Mouse (Mus musculus): Measurements from ENCODE around the gene Ninj2.
A peak's percentile ranks its signal among the peaks of the same experiment; 100 is the strongest.

Gene Ninj2

DNA sequence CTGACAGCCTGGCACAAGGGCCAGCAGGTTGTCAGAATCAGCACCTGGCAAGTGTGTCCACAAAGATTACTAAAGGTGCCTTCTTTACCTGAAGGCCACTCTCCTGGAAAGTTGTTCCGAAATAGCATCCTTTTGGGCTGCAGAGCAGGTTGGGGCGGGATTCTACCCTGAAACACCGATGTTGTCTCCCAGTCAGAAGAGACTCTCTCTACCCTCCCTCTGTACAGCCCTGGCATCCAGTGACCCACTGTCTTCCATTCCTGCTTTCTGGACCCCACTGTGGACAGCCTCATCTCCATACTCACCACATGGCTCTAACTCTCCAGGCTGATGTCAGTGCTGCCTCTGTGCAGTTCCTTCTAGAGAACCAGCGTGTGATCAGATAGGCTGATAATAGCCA, 82.5 kb downstream of the Ninj2 start:
- no peak for DNase-seq (ENCODE audit: low read depth, low spot score)

DNA sequence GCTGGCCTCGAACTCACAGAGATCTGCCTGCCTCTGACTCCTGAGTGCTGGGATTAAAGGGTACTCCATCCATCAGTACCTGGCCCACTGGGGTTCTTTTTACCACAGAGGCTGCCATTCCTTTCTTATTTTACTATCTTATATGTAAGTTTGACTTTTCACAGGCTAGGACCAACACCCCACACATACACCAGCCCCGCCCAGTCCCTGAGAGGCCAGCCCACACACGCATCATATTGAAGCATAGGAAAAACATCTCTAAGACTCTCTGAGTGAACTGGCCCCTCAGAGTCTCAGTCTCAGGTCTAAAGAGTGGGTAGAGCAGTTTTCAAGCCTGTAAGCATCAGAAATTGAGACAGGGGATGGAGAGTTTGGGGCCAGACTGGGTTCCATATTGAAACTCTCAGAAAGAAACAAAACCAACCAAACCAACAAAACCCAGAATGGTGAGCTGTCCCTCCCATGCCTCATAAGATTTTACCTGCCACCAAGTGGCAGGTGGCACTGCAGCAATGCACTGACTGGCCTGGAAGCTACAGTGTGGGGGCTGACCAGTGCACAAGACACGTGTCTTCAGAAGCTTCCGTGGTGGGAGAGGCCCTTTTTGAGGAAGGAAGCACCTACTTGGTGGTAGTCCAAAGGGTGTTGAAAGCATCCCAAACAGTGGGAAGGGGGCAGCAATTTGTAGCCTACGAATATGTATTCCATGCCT, 86.0 kb downstream of the Ninj2 start:
- DNase-seq (ENCODE audit: low read depth, low spot score), result no peak

DNA sequence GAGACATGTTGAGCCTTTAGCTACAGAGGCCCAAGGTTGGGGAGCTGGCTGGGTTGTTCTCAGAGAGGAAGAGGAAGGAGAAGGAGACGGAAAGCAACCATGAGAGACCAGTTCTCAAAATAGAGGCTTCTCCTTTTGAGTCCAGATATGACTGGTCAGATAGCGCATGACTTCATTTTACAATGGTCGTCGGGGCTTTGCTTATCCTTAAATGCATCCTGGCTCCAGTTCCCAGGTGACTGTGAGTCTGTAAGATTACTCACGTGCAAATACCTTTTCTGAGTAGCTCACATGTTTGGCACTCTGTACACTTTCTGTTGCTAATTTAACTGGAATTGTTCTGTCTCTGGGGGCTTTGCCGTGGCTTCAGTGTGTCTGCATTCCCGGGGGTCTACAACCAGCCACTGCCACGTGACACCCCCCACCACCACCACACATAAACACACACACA, 86.6 kb downstream of the Ninj2 start:
- no peak for DNase-seq (ENCODE audit: low read depth, low spot score)

DNA sequence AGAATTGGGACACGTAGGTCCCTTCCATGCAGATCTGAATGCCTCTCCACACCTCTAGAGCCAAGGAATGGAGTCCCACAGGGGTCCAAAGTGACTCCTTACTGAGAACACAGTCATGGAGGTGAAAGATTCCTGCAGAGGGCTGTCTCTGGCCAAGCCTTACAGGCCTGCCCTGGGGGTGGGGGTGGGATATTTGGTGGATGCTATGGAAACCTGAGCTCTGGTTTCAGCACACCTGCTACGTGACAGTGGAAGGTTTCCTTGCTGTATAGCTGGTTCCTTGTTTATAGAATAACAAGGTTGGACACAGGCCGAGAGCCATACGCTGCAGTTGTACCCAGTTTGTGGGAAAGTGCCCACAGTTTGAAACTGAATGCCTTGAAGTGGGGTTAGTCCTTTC, 87.3 kb downstream of the Ninj2 start:
- DNase-seq (ENCODE audit: low read depth, low spot score), result no peak

DNA sequence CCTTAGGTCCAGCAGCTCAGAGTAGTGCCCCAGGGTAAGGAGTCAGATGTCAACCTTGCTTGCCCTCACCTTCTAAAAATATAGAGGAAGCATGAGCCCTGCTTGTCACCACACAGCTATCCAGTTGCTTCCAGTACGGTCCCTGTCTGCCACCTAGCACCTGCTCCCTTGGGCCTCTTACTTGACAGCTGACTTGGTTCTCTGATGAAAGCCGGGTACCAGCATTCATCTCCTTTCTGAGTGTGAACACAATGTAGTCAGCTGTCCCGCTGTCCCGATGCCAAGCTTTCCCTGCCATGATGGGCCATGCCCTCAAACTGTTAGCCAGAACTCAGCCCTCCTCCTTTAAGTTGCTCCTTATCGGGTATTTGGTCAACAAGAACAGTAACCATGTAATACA, 89.0 kb downstream of the Ninj2 start:
- peak; percentile 94 for DNase-seq (ENCODE audit: low read depth, low spot score)

DNA sequence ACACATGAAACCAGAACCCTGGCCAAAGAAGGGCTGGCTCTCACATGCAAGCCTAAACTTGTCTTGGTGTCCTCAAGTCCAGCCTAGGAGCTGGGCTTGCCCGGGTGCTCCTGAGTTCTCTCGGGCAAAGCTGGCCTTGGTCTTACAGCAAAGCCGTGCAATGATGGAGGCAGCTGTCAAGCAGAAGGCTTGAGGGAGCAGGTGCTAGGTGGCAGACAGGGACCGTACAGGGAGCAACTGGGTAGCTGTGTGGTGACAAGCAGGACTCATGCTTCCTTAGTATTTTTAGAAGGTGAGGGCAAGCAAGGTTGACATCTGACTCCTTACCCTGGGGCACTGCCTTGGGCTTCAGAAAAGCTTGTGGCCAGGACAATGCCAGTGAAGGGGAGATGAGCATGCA, 90.6 kb downstream of the Ninj2 start:
- DNase-seq (ENCODE audit: low read depth, low spot score), result peak; percentile 96

DNA sequence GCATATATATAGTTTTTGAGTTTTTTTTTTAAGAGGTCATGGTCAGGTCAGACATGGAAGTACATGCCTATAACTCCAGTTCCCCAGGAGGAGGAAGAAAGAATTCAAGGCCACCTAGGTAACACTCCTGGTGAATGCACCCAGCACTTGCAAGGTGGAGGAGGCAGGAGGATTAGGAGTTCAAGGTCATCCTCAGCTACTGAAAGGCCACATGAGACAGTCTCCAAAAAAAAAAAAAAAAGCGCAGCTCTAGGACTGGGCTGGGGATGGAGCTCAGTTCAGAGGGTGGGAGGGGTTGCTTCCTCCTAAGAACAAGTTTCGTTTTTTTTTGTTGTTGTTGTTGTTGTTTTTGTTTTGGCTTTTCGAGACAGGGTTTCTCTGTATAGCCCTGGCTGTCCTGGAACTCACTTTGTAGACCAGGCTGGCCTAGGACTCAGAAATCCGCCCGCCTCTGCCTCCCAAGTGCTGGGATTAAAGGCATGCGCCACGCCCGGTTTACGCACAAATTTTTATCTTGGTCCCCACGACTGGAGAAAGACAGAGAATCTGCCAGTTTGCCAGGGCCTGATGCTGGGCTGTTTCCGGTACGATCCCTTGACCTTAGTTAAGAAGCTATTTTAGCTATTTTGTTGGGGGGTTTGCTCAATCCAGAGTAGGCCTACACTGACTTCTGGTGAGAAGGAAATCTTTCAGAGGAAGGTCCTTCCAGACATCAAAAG, 92.0 kb downstream of the Ninj2 start:
- no peak for DNase-seq (ENCODE audit: low read depth, low spot score)

DNA sequence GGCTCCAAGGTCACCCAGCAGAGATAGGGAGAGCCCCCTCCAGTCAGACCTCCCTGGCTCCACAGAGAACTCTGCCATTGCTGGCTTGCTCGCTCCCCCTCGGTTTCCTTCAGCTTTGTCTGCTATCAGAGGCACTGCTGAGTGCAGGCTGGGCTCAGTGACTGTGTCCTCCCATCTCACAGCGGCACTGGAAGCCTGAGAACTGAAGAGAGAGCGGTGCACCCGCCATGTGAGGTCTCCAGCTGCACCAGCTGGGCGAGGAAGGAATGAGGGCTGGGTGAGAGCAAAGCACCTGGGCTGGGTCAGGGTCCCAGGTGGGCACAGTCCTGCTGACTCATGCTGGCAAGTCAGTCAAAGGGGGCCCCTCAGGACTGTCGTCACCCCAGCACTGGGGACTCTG, 92.6 kb downstream of the Ninj2 start:
- no peak for DNase-seq (ENCODE audit: low read depth, low spot score)

DNA sequence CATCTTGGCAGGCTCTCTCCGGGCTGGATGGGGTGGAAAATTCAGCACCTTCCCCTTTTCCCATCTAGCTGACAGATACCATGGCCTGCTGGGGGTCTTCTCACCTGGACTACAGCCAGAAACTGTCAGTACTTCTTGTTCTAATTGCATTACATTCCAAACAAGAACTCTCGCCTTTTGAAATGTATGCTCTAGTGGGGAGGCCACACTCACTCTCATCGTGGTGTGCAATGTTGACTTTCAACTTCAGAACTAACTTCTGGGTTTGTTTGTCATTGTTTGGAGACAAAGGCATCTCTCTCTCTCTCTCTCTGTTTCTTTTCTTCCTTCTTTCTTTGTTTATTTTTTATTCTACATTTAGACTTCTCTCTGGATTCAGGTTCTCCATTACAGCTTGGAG, 93.4 kb downstream of the Ninj2 start:
- no peak for DNase-seq (ENCODE audit: low read depth, low spot score)

DNA sequence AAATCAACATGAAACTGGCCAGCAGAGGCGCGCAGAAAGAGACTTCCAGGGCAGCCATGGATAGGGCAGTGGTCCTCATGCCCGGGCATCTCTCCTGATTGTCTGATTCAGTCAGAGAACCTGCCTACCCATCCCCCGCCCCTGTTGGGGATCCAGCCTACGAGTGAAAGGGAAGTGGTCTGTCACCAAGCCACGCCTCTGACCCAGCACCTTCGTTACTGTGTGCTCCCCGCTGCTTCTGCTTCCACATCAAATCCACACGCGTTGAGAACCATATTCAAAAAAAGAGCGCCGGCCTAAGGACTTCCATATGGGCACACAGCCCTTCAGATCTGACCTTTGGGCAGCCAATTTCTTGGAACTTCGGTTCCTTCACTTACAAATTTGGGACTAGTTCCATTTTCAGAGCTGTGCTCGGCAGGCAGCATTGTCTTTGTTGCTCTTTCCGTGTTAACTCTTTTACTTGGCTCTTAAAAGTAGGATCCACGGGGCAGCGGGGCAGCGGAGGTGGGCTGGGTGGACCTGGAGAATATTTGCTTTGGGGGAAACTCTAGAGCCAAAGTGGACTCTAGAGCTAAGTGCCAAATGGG, 94.5 kb downstream of the Ninj2 start:
- no peak for DNase-seq (ENCODE audit: low read depth, low spot score)

DNA sequence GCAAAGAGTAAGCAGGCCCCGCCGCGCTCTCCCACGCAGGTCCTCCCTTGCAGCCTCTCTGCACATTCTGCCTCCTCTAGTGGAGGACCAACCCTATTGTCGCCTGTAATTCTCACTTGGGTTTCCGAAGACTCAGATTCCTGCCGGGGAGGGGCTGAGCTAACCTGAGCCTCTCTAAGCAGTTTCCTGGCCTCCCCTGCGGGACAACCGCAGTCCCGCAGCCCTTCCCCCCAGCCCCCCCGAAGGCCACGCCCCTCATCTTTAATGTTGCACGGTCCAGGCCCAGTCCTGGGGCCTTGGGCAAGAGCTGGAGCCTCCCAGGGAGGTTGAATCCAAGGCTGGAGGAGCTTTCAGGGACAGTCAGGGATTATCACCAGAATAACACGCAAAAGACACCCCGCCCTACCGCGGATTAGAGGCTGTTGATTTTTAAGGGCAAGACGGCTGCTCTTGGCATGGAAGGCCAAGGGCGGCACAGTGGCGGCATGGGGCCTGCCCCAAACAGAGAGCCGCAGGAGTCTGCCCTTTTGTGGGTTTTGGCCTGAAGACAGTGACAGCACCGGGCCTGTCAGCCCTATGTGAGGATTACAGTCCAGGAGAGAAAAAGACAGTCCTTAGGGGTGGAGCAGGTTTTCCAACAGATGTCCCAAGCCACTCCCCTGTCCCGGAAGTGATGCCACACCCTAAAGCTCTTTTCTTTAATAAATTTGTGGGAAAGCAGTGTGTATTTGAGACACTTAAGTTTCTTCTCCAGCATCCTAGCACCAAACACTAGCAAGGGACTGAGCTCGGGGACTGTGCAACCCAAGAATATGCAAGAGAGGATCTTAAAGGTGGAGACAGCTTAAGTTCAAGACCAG, 95.5 kb downstream of the Ninj2 start:
- no peak for DNase-seq (ENCODE audit: low read depth, low spot score)

DNA sequence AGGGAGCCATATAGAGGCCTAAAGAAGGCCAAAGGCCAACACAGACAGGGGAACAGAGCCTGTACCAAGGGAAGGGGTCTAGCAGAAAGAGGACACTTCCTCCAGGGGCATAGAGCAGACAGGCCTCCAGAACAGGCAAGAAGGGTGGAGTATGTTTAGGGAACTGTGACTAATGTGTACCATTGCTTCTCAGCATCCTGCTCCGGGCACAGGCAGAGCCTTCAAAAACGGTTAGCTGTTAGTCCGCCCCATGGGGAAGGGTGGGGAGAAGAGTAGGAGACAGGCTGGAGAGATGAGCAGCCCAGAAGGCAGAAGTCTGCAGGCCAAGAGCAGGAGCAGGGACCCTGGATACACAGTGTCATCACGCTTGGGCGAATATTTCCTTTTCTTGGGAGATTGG, 96.1 kb downstream of the Ninj2 start:
- DNase-seq (ENCODE audit: low read depth, low spot score), result no peak

DNA sequence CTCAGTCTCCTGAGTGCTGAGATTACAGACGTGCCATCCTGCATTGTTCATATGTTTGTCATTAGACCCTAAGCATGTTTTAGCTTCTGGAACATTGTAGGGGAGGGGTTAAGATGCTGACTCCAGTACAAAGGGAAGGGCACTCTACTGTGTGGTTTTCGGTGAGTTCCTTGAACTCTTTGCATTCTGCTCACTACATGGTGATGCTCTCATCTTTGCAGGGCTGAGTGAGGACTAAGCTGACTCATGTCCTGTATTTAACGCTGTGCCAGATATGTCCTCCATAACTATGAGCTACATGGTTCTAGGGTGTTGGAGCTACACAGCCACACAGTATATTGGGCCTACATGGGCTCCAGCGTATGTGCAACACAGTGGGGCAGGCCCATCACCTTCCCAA, 97.2 kb downstream of the Ninj2 start:
- no peak for DNase-seq (ENCODE audit: low read depth, low spot score)

DNA sequence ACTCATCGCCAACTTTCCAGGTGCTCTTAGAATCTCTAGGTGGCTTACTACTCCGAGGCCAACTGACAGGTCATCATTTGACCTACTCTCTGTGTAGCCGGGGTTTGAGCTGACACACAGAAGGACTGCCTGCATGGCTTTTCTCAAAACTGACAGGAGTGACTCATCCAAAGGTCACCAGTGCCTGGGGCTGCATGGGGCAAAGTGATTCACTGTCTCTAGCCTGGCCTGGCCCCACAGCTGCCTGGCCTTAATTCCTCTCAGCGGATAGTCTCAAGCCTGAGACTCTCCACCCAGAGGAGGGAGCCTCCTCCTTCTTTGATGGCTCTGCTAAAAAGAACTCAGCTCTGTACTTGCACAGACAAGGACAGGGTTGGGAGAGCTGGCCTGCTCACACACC, 97.8 kb downstream of the Ninj2 start:
- no peak for DNase-seq (ENCODE audit: low read depth, low spot score)

DNA sequence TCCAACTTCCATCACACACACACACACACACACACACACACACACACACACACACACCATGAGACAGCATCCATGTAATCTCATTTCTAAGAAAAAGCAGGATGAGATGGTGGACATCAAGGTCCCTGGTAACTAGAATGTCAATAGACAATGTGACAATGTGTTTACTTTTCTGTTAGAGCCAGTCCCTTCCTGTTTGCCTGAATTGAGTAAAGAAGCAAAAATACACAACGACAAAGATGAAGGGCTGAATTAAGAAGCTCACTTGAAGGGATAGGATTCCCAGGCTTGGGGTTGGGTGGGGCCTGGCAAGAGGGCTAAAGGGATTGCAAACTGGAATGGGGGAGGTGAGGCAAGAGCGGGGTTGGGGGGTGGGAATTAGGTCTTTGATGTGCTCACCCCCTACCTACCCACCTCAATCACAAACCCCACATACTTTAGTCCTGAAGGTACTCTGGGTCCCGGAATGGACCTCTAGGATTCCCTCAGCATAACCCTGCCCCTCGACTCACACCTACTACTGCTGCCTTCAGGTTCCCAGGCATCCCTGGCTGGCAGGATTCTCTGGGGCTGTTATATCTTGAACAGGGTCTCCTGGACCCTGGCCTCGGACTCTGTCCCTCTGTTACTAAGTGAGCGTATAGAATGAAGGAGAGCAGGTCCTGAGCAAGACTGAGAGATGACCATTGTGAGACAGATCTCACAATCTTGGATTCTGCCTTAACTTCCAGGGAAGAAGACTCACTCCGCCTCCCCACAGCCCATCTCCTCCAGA, 98.4 kb downstream of the Ninj2 start:
- no peak for DNase-seq (ENCODE audit: low read depth, low spot score)

DNA sequence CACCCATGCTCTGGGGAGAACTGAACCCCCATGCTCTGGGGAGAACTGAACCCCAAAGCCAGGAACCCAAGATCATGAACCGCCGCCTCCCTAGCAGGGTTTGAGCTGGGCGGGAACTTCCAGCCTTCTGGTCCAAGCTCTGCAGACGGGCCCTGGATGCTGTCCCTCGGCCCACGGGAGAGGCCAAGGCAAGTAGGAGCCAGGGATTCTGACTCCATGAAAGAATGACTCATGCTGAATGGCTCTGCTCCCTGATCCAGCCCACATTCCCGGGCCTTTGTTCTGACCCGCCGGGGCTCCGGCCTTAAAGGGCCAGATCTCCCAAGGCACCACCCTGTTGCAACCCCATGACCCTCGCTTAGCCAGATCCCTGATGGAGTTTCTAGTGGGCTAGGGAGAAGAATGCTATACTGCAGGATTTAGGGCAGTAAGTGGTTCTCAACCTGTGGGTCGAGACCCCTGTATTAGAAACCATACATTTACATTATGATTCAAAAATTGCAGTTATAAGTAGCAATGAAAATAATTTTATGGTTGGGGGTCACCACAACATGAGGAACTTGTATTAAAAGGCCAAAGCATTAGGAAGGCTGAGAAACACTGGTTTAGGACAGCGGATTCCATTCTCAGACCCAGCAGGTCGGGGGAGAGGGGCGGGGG, 99.2 kb downstream of the Ninj2 start:
- DNase-seq (ENCODE audit: low read depth, low spot score), result peak; percentile 84

DNA sequence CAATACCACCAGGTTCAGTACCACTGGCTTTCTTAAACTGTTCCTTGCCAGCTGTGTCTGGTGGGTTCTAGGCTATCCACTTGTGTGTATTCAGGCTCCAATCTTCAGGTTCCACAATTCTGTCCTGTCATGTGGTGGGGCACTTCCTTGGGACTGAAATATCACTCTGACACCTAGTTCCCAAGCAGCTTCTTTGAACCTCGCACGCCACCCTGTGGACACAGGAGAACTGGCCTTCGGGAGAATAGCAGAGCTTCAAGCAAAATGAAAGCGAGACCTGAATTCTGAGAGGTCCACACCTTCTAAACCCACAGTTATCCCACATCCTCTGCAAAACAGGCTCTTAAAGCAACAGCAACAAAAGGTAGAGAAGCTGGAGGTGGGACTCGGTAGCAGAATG, 100.0 kb downstream of the Ninj2 start:
- peak; percentile 90 for DNase-seq (ENCODE audit: low read depth, low spot score)

DNA sequence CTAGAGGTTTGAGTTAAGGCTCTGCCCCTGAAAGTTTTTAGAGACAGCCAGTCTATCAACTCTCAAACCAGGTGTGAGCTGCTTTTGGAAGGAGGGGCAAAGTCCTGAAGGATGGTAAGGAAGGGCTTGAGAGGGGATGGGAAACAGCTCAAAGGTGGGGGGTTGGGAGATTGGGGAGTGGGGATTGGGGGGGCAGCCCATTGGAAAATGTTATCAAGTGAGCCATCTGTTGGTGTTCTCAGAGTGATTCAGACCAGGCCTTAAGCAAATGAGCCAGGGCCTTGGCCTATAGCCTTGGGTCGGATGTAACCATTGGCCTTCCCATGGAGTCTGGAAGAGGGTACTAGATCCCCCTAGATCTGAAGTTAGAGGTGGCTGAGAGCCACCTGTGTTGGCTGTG, 100.6 kb downstream of the Ninj2 start:
- DNase-seq (ENCODE audit: low read depth, low spot score), result no peak

DNA sequence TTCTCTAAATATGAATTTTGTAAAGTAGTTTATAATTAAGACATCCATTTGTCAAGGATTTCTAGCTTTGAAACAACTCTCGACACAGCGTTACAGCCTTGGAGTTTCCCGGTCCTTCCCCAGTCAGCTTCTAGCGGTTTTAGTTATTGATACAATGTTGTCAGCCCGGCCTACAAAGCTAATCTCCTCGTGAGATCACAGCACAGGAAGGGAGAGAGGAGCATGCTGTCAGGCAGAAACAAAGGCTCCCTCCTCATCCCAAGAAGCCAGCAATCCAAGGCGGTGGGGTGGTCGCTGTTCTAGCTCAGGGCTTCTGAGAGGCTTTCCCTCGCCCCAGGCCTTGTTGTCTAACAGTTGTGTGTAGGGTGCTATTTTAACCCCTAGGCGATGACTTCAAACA, 101.2 kb downstream of the Ninj2 start:
- no peak for DNase-seq (ENCODE audit: low read depth, low spot score)

DNA sequence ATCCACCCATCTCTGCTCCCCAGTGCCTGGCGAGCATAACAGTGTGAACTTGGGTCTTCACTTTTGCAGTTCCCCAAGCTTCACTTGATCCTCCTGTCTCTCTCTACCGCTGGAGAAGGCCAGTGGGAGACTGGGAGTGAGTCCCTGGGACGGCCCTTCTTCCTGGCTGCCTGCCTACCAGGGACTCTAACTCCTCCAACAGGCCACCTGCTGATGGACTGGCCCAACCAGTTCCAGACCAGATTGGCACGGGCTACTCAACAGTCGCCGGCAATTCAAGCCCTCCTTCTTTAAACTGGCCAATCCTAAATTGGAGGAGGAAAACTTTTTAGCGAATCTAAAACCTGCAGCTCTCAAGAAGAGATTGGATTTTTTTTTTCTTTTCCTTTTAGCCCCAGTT, 101.8 kb downstream of the Ninj2 start:
- no peak for DNase-seq (ENCODE audit: low read depth, low spot score)

DNA sequence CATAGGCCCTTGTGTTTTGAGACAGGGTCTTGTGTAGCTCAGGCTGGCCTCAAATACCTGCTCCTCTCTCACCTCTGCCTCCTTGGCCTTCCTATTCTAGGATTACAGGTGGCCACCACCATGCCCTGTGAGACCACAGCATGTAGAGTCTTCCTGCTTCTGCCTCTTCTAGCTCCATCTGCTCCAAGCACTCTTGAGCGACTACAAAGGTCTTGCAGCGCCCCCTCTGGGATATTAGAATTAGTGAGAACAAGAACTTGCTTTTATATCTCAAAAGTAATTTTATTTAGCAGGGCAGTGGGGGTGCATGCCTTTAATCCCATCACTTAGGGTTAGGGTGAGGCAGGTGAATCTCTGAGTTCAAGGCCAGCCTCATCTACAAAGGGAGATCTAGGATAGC, 103.7 kb downstream of the Ninj2 start:
- DNase-seq (ENCODE audit: low read depth, low spot score), result no peak
